Mouse (Mus musculus): ENCODE data around the gene Zbtb24. TPM values are rescaled to one million over a fixed set of nuclear protein-coding genes. Genes with fewer than 3 reads are reported as not detected.
A peak's percentile ranks its signal among the peaks of the same experiment; 100 is the strongest.

Zbtb24 gene
- polyA plus RNA-seq, 1 experiment from 2014 or later, result 18.3 TPM

DNA sequence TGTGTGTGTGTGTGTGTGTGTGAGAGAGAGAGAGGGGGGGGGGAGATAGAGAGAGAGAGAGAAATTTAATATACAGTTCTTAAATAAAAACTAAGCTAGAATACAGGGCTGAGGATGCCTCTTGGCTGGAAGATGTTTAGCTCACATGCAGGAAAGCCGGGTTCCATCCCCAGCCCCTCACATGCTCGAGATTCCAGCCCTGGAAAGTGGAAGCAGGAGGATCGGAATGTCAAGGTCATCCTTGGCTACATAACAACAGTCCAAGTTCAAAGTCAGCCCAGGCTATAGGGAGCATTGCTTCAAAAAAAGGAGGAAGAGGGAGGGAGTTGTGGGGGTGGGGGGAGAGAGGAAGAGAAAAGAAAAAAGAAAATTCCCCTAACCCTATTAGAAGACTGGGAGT is 15.0 kb upstream of the Zbtb24 start:
- 51% methylated on average over 3 of the region's 3 CpGs for WGBS
- H3K4me3 ChIP-seq, result no peak overlapping the region
- ATAC-seq (ENCODE audit: low FRiP score, low read depth), result no peak

DNA sequence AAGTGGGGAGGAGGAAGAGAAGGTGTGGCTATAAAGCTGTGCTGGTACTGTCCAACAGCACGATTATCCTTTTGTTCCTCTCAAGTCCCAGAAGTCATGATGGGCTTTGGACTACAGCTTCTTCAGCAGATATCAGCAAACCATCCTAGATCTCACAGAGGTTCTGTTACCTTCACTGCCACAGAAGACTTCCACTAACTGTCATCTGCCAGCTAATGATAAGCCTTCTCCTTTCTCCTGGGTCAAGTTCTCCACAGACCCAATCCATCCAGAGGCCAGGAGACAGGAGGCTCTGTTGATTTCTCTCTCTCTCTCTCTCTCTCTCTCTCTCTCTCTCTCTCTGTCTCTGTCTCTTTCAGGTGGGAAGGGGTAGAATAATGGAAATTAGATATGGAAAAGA is 2.0 kb upstream of the Zbtb24 start:
- Histone ChIP-seq H3K27me3 (no peaks in the 10 kb centered on the region), H3K4me2 (no peak overlapping the region), H3K9me3 (no peaks in the 10 kb centered on the region), H3K4me3 (no peak overlapping the region), H3K9ac (no peak overlapping the region), H3K27ac (replicated peaks) (no peak overlapping the region), H3K4me1 (replicated peaks) (peaks cover 24% of the 10 kb centered on the region), H3K36me3 (0 out of 2 replicates have a peak, but pooled peaks cover 5% of the 10 kb centered on the region)
- 75% methylated on average over 1 of the region's 1 CpGs for WGBS
- no peak for ATAC-seq (ENCODE audit: low FRiP score, low read depth)

More for the DNA sequence above, 15.0 kb upstream of the Zbtb24 start:
- H3K4me2 ChIP-seq, result no peak overlapping the region
- peaks cover 4% of the 10 kb centered on the region; the same call in 1 of the 2 replicates for H3K27me3 ChIP-seq
- no peak overlapping the region for H3K9ac ChIP-seq
- no peaks in the 10 kb centered on the region for H3K36me3 ChIP-seq
- no peak overlapping the region for H3K27ac ChIP-seq (replicated peaks)
- H3K9me3 ChIP-seq, result no peaks in the 10 kb centered on the region
- H3K4me1 ChIP-seq (replicated peaks), result no peaks in the 10 kb centered on the region

DNA sequence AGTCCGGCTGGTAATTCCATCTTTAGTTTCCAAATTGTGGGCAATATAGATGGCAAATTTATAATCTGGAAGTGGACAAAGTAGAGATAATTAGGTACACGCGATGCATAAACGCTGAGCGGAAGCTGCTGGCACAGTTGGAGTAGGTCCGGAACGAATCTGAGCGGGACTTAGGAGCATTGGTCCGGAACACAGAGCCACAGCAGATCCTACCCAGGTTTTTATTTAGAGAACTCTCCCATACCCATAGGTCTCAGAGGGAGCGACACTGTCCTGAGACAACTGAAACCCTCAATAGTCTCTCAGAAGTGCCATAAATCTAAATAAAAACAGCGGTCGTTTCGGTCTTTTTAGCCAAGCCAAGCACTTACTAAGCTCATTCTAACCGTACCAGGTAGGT is 499 bp upstream of the Zbtb24 start:
- Histone ChIP-seq H3K4me2 (peak overlapping the region; percentile 65), H3K27me3 (no peaks in the 10 kb centered on the region), H3K9ac (peak overlapping the region; percentile 67), H3K4me3 (peak overlapping the region; percentile 64), H3K36me3 (0 out of 2 replicates have a peak, but pooled peaks cover 5% of the 10 kb centered on the region), H3K4me1 (replicated peaks) (peaks cover 37% of the 10 kb centered on the region), H3K9me3 (no peaks in the 10 kb centered on the region), H3K27ac (replicated peaks) (peak overlapping the region; percentile 80)
- ATAC-seq (ENCODE audit: low FRiP score, low read depth), result peak; percentile 70
- WGBS, result 10% methylated on average over 14 of the region's 14 CpGs

DNA sequence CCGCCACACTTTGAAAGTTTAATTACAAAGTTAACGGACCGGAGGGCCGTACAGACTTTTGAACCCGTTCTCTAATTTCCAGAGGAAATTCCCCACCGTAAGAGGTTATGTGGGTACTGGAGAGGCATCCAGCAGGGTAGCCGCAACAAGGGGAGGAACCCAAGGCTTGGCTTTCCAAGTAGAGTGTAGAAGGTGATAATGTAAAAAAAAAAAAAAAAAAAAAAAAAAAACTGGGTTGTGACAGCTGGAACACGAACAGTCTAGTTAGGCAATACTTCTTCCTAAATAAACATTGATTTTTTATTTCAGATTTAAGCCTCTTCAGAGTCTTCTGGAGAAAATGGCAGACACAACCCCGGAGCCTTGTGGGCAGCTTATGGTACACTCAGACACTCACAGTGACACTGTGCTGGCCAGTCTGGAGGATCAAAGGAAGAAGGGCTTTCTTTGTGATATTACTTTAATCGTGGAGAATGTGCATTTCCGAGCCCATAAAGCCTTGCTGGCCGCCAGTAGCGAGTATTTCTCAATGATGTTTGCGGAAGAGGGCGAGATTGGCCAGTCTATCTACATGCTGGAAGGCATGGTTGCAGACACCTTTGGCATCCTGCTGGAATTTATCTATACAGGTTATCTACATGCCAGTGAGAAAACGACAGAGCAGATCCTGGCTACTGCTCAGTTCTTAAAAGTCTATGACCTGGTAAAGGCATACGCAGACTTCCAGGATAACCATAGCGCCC is 768 bp downstream of the Zbtb24 start:
- Histone ChIP-seq H3K4me3 (peak overlapping the region; percentile 64), H3K4me2 (peak overlapping the region; percentile 65), H3K27me3 (no peaks in the 10 kb centered on the region), H3K4me1 (replicated peaks) (peaks cover 37% of the 10 kb centered on the region), H3K9ac (peak overlapping the region; percentile 67), H3K36me3 (peaks cover 17% of the 10 kb centered on the region), H3K9me3 (no peaks in the 10 kb centered on the region), H3K27ac (replicated peaks) (no peak overlapping the region; the same call in 1 of the 2 replicates)
- 60% methylated on average over 18 of the region's 18 CpGs for WGBS
- no peak; the same call in 1 of the 2 replicates for ATAC-seq (ENCODE audit: low FRiP score, low read depth)

DNA sequence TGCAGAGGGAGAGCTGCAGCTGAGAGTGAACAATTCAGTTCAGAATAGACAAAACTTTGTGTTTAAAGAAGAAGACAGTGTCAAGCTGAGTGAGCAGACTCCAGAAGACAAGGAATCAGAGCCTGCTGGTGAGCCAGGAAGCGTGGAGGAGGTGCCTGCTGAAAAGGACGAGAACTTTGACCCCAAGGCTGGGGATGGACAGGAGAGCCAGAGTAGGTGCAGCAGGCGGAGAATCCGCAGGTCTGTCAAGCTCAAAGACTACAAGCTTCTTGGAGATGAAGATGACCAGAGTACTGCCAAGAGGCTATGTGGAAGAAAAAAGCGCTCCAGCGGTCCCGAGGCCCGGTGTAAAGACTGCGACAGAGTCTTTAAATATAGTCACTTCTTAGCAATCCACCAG is 1.5 kb downstream of the Zbtb24 start:
- H3K27ac ChIP-seq (replicated peaks), result no peak overlapping the region
- peaks cover 37% of the 10 kb centered on the region for H3K4me1 ChIP-seq (replicated peaks)
- ATAC-seq (ENCODE audit: low FRiP score, low read depth), result no peak
- no peak overlapping the region for H3K9ac ChIP-seq
- peaks cover 24% of the 10 kb centered on the region for H3K36me3 ChIP-seq
- H3K27me3 ChIP-seq, result no peaks in the 10 kb centered on the region
- H3K9me3 ChIP-seq, result no peaks in the 10 kb centered on the region
- H3K4me3 ChIP-seq, result no peak overlapping the region
- 95% methylated on average over 9 of the region's 9 CpGs for WGBS
- H3K4me2 ChIP-seq, result no peak overlapping the region

DNA sequence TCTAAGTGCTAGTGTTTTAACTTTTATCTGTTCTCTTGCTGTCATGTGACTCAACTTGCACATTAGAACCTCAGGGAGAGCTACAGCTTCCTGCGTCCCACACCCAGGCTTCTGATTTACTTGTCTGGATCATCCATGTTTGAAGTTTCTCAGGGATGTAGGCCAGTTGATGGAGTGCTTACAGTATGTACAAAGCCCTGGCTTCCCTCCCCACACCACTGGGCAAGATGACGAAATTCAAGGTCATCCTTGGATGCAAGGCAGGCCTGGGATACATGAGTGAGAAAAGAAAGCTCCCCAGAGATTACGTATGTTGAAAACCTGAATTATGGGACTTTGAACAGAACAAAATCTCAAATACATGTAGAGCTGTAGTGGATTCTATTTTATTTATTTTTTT is 2.6 kb downstream of the Zbtb24 start:
- no peak overlapping the region for H3K27ac ChIP-seq (replicated peaks)
- H3K9ac ChIP-seq, result no peak overlapping the region
- H3K27me3 ChIP-seq, result no peaks in the 10 kb centered on the region
- ATAC-seq (ENCODE audit: low FRiP score, low read depth), result no peak
- 94% methylated on average over 3 of the region's 3 CpGs for WGBS
- no peak overlapping the region for H3K4me3 ChIP-seq
- H3K4me1 ChIP-seq (replicated peaks), result peaks cover 37% of the 10 kb centered on the region
- peaks cover 26% of the 10 kb centered on the region for H3K36me3 ChIP-seq
- H3K9me3 ChIP-seq, result no peaks in the 10 kb centered on the region
- H3K4me2 ChIP-seq, result no peak overlapping the region

DNA sequence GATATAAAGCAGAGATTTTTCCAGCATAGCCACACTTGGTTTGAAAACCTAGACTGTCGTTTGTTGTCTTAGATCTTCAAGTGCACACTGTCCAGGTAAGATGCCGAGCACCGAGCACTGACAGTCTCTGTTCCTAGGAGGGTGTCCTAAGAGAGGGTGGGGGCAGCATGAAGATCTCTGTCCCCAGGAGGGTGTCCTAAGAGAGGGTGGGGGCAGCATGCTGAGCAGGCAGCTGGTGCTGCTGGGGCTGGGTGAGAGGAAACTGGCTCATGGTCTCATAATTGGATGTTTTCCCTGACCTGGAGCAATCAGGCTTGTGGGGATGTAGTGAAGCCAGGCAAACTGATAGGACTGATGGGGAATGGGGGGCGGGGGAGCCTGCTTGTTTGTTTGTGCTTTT is 9.8 kb downstream of the Zbtb24 start:
- Histone ChIP-seq H3K27ac (replicated peaks) (no peak overlapping the region), H3K27me3 (no peaks in the 10 kb centered on the region), H3K9ac (no peak overlapping the region), H3K4me3 (no peak overlapping the region), H3K4me1 (replicated peaks) (no peaks in the 10 kb centered on the region), H3K36me3 (peaks cover 35% of the 10 kb centered on the region), H3K9me3 (no peaks in the 10 kb centered on the region), H3K4me2 (no peak overlapping the region)
- WGBS, result 81% methylated on average over 4 of the region's 4 CpGs
- ATAC-seq (ENCODE audit: low FRiP score, low read depth), result no peak

DNA sequence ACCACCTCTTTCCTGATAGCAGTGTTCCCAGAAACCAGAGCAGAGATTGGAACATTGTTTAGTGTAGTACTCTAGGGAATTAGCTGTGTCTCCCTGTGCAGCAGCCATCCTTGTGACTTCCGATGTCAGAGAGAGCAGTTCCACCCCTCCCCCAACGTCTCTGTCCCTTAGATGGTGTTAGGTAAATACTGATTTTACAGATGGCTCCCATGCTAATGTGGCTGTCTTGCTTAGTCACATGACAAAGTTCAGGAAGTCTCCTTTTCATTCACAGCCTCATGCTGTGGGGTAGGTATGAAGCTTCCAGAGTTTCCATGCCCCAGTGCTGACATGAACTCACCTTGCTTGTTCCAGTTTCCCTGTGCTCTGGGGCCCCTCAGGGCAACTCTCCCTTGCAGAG is 10.3 kb downstream of the Zbtb24 start:
- Histone ChIP-seq H3K27ac (replicated peaks) (no peak overlapping the region), H3K9ac (no peak overlapping the region), H3K9me3 (no peaks in the 10 kb centered on the region), H3K36me3 (peaks cover 32% of the 10 kb centered on the region), H3K4me1 (replicated peaks) (no peaks in the 10 kb centered on the region), H3K4me3 (no peak overlapping the region), H3K4me2 (no peak overlapping the region), H3K27me3 (no peaks in the 10 kb centered on the region)
- WGBS, result 29% methylated on average over 2 of the region's 2 CpGs
- ATAC-seq (ENCODE audit: low FRiP score, low read depth), result no peak

DNA sequence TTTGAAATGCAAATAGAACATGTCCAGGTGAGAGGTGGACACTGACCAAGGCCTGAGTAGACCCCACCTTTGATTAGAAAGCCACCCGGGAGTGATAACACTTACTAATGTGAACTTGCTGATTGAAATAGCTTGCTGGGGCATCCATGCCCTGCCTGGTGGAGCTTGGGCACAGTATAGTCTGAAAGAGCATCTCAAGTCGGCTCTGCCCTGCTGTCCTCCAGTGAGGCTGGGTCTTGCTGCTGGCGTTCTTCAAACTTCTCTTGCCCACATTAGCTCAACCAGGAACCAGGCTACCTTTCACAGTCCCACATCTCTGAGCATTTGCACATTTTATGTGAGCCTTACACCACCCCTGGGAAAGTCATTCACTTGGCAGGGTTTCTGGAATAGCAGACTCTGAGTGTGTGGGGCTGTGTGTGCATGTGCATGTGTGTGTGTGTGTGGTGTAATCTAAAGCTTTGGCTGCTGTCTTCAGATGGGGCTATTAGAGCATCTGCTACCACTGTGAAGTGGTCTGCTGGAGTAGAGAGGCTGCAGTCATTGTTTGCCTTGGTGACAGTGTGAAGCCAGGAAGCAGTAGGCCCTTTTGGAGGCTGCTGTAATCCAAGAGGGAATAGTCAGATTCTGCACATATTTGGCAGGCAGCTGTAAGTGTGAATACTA is 11.0 kb downstream of the Zbtb24 start:
- Histone ChIP-seq H3K27me3 (no peaks in the 10 kb centered on the region), H3K4me1 (replicated peaks) (no peaks in the 10 kb centered on the region), H3K9me3 (no peaks in the 10 kb centered on the region), H3K27ac (replicated peaks) (no peak overlapping the region), H3K4me3 (no peak overlapping the region), H3K4me2 (no peak overlapping the region), H3K9ac (no peak overlapping the region), H3K36me3 (peaks cover 28% of the 10 kb centered on the region)
- 78% methylated on average over 3 of the region's 3 CpGs for WGBS
- no peak for ATAC-seq (ENCODE audit: low FRiP score, low read depth)

DNA sequence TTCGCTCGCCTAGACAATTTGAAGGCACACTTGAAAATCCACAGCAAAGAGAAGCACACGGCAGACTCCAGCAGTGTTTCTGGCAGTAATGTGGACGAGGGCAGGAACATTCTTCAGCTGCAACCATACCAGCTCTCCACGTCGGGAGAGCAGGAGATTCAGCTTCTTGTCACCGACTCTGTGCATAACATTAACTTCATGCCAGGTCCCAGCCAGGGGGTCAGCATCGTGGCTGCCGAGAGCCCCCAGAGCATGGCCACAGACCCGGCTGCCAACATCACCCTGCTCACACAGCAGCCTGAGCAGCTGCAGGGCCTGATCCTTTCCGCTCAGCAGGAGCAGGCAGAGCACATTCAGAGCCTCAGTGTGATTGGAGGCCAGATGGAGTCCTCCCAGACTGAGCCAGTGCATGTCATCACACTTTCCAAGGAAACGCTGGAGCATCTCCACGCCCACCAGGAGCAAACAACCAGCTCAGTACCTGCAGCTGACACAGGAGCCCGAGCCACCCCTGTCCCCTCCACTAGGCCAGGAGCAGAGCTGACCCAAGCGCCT is 14.3 kb downstream of the Zbtb24 start:
- H3K9ac ChIP-seq, result no peak overlapping the region
- peak; percentile 61; the same call in 1 of the 2 replicates for ATAC-seq (ENCODE audit: low FRiP score, low read depth)
- no peaks in the 10 kb centered on the region for H3K9me3 ChIP-seq
- no peak overlapping the region for H3K4me3 ChIP-seq
- no peaks in the 10 kb centered on the region for H3K4me1 ChIP-seq (replicated peaks)
- peaks cover 21% of the 10 kb centered on the region for H3K36me3 ChIP-seq
- no peak overlapping the region for H3K4me2 ChIP-seq
- H3K27ac ChIP-seq (replicated peaks), result no peak overlapping the region
- WGBS, result 35% methylated on average over 15 of the region's 15 CpGs
- no peaks in the 10 kb centered on the region for H3K27me3 ChIP-seq

DNA sequence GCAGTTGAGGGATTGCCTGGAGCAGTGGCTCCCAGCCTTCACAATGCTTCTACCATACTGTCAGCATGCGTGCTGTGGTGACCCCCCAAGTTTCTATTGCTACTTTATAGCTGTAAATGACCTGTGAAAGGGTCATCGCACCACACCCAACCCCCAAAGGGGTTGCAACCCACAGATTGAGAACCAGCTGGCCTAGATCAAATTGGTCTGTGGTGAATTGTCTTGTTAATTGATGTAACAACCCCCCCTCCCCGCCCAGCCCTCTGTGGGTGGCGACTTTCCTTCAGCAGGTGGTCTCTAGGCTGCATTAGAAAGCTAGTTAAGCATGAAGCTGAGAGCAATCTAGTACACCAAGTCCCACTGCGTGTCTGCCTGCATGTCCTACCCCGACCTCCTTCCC is 17.1 kb downstream of the Zbtb24 start:
- no peaks in the 10 kb centered on the region for H3K27me3 ChIP-seq
- 26% methylated on average over 6 of the region's 6 CpGs for WGBS
- H3K4me2 ChIP-seq, result no peak overlapping the region
- no peaks in the 10 kb centered on the region for H3K9me3 ChIP-seq
- no peak overlapping the region for H3K9ac ChIP-seq
- no peak overlapping the region for H3K4me3 ChIP-seq
- ATAC-seq (ENCODE audit: low FRiP score, low read depth), result no peak
- H3K36me3 ChIP-seq, result peaks cover 21% of the 10 kb centered on the region
- H3K4me1 ChIP-seq (replicated peaks), result no peaks in the 10 kb centered on the region
- H3K27ac ChIP-seq (replicated peaks), result no peak overlapping the region

DNA sequence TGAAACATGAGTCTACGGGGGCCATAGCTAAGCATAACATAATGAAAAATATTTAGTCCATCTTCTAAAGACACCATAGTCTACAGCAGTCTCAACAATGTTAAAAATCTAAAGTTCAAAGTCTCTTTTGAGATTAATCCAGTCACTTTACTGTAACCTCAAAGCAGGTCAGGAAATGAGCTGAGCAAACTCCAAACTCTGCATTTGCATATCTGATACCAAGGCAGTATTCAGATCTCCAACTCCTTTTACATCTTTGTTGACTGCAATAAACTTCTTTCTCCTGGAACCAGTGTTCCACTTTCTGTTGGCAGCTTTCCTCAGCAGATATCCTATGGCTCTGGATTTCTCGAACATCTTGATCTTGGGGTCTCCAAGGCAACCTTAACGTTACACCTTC is 20.5 kb downstream of the Zbtb24 start:
- no peak overlapping the region for H3K9ac ChIP-seq
- no peak for ATAC-seq (ENCODE audit: low FRiP score, low read depth)
- H3K9me3 ChIP-seq, result no peaks in the 10 kb centered on the region
- no peak overlapping the region for H3K27ac ChIP-seq (replicated peaks)
- H3K36me3 ChIP-seq, result 0 out of 2 replicates have a peak, but pooled peaks cover 8% of the 10 kb centered on the region
- no peaks in the 10 kb centered on the region for H3K27me3 ChIP-seq
- H3K4me2 ChIP-seq, result no peak overlapping the region
- WGBS, result 80% methylated on average over 3 of the region's 3 CpGs
- no peak overlapping the region for H3K4me3 ChIP-seq
- peaks cover under 1% of the 10 kb centered on the region for H3K4me1 ChIP-seq (replicated peaks)

Data from hindbrain, embryonic 15.5 days (tissue).